Mouse (Mus musculus) macrophage (primary cell): ENCODE data around the gene Cenpo. TPM values are rescaled to one million over a fixed set of nuclear protein-coding genes. Genes with fewer than 3 reads are reported as not detected.
A peak's percentile ranks its signal among the peaks of the same experiment; 100 is the strongest.

Source experiments
- H3K27ac ChIP-seq: fragments of 350-480 bp; formaldehyde crosslinking; 2 replicates; pipeline ENCODE4 v1.9.0; 2021
- H3K36me3 ChIP-seq: fragments of 350-480 bp; formaldehyde crosslinking; 2 replicates; pipeline ENCODE4 v1.9.0; 2021; ENCODE audit errors: inconsistent target
- H3K4me3 ChIP-seq: fragments of 350-480 bp; formaldehyde crosslinking; 2 replicates; pipeline ENCODE4 v1.9.0; 2021; ENCODE audit errors: inconsistent target
- H3K79me2 ChIP-seq: fragments of 350-480 bp; formaldehyde crosslinking; 2 replicates; pipeline ENCODE4 v1.9.0; 2021; ENCODE audit errors: inconsistent target
- WGBS: methylation state at CpG from one replicate; pipeline ENCODE4 v1.1.7; 2026; ENCODE audit warnings: inconsistent platforms; ENCODE audit not compliant: missing documents; 5-methylcytosine and 5-hydroxymethylcytosine counted together
- polyA plus RNA-seq: library from polyadenylated mRNA; stranded (reverse); fragments of 250-400 nt; gene quantifications from 3 replicates; pipeline ENCODE4 v1.2.4, GENCODE M21; 2018; ENCODE audit warnings: inconsistent platforms

Cenpo gene
- polyA plus RNA-seq, 1 experiment from 2014 or later, result 13.6 TPM

DNA sequence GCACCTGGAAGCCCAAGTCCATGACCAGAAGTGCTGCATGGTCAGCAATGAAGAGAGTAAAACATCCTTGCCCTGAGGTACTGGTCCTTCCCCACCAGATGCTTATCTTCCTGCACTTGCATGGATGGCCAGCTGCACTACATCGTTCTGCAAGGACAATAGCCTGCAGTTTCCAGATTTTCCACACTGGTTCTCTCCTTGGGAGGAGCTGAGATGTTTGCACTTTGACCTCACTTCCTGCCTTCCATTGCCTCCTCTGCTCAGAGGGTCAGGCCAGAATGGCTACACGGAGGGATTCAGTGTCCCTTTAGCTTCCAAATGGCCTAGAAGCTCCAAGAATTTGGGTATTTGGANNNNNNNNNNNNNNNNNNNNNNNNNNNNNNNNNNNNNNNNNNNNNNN, 49.4 kb downstream of the Cenpo start:
- Histone ChIP-seq H3K79me2 (no peaks in the 10 kb centered on the region), H3K4me3 (no peak overlapping the region), H3K36me3 (no peaks in the 10 kb centered on the region), H3K27ac (no peak overlapping the region)
- 86% methylated on average over 2 of the region's 2 CpGs for WGBS

GRCm38 (mm10) chr12:4180507-4180906, 53.6 kb downstream of the Cenpo start:
- Histone ChIP-seq H3K4me3 (no peak overlapping the region), H3K79me2 (no peaks in the 10 kb centered on the region), H3K27ac (no peak overlapping the region), H3K36me3 (no peaks in the 10 kb centered on the region)
- 69% methylated on average over 3 of the region's 3 CpGs for WGBS

- Histone ChIP-seq H3K4me3 (no peak overlapping the region), H3K79me2 (no peaks in the 10 kb centered on the region), H3K36me3 (no peaks in the 10 kb centered on the region), H3K27ac (no peak overlapping the region)
- 88% methylated on average over 6 of the region's 6 CpGs for WGBS
Measured at GRCm38 (mm10) chr12:4179671-4180233, 54.3 kb downstream of the Cenpo start.

DNA sequence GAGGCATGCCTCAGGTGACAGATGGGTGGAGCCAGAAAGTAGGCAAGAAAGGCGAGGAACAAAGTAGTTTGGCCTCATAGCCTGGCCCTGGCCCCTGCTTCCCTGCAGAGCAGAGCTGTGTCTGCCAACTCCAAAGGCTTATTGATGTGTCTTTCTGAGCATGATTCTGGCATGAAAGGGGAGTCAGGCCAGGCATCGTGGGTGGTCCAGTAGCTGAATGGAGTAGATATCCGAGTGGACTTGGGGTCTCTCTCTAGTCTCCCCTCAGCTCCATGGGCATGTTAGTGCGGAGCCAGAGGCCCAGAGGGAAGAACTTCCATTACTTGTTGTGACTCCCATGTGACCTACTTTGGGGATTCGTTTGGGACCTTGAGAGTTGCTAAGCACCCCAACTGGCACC, 55.3 kb downstream of the Cenpo start:
- H3K36me3 ChIP-seq, result no peaks in the 10 kb centered on the region
- H3K79me2 ChIP-seq, result no peaks in the 10 kb centered on the region
- no peak overlapping the region for H3K27ac ChIP-seq
- H3K4me3 ChIP-seq, result no peak overlapping the region
- WGBS, result 96% methylated on average over 5 of the region's 5 CpGs

- no peaks in the 10 kb centered on the region for H3K36me3 ChIP-seq
- H3K27ac ChIP-seq, result no peak overlapping the region
- no peak overlapping the region for H3K4me3 ChIP-seq
- WGBS, result 96% methylated on average over 15 of the region's 15 CpGs
- H3K79me2 ChIP-seq, result no peaks in the 10 kb centered on the region
Measured at GRCm38 (mm10) chr12:4173108-4173790, 60.8 kb downstream of the Cenpo start.

GRCm38 (mm10) chr12:4169622-4170021, 64.5 kb downstream of the Cenpo start:
- 90% methylated on average over 5 of the region's 5 CpGs for WGBS
- Histone ChIP-seq H3K27ac (no peak overlapping the region), H3K4me3 (no peak overlapping the region), H3K79me2 (no peaks in the 10 kb centered on the region), H3K36me3 (no peaks in the 10 kb centered on the region)

- Histone ChIP-seq H3K27ac (no peak overlapping the region), H3K36me3 (no peaks in the 10 kb centered on the region), H3K4me3 (no peak overlapping the region), H3K79me2 (no peaks in the 10 kb centered on the region)
- 90% methylated on average over 1 of the region's 1 CpGs for WGBS
Measured at GRCm38 (mm10) chr12:4169058-4169457, 65.0 kb downstream of the Cenpo start.

DNA sequence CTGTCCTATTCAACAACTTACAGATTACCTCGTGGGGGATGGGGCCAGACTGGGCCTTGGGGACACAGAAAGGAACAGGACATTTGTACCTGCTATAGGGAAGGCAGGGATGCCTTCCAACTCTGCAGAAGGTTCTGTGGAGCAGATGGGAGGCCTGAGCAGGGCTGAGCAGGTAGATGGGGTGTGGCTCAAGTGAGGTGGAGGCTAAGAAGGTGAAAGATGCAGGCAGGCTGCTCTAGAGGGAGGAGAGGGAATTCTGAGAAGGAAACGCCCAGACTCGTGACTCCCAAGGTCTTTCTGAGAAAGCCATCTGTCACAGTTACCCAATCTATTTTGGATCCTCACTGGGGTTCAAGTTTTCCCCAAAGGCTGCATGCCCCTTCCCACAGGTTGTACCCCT, 67.1 kb downstream of the Cenpo start:
- WGBS, result 63% methylated on average over 2 of the region's 3 CpGs
- Histone ChIP-seq H3K4me3 (no peak overlapping the region), H3K79me2 (no peaks in the 10 kb centered on the region), H3K27ac (no peak overlapping the region), H3K36me3 (no peaks in the 10 kb centered on the region)

DNA sequence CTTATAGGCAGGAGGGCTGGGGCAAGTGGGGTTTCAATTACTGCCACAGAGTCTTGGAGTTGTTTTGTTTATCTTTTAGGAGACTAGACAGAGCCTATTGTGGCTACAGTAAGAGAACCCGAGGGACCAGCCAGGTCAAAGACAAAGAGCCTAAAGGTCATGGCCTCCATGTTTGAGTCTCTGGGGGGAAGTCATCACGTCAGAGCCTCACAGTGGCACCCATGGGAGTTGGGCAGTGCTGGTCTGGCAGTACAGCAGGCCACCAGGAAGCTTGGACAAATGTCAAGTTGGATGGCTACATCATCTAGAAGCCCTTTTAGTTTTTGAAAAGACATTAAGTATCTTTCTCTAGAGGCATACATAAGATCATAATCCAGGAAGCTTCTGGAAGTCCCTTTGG, 71.2 kb downstream of the Cenpo start:
- Histone ChIP-seq H3K4me3 (no peak overlapping the region), H3K36me3 (no peaks in the 10 kb centered on the region), H3K27ac (no peak overlapping the region), H3K79me2 (no peaks in the 10 kb centered on the region)
- WGBS, result 85% methylated on average over 2 of the region's 2 CpGs

DNA sequence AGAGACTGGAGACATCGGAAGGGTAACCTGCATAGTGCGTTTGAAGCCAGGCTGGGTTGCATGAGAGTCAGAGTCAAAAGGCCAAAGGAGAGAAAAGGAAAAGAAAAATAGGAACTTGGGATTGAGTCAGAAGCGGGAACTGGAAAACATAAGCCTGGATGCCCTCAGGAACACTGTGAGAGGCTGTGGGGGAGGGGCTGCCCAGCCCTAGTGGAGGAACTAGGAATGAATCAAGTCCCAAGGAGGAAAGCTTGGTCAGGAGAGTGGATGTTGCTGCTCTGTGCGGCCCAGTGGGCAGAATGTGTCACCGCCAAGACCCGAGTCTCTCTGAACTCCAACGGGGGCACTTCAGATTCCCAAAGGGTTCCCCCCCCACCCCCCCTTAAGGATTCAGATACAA, 73.8 kb downstream of the Cenpo start:
- 92% methylated on average over 6 of the region's 7 CpGs for WGBS
- Histone ChIP-seq H3K79me2 (no peaks in the 10 kb centered on the region), H3K27ac (peak overlapping the region; percentile 71), H3K36me3 (no peaks in the 10 kb centered on the region), H3K4me3 (no peak overlapping the region)

DNA sequence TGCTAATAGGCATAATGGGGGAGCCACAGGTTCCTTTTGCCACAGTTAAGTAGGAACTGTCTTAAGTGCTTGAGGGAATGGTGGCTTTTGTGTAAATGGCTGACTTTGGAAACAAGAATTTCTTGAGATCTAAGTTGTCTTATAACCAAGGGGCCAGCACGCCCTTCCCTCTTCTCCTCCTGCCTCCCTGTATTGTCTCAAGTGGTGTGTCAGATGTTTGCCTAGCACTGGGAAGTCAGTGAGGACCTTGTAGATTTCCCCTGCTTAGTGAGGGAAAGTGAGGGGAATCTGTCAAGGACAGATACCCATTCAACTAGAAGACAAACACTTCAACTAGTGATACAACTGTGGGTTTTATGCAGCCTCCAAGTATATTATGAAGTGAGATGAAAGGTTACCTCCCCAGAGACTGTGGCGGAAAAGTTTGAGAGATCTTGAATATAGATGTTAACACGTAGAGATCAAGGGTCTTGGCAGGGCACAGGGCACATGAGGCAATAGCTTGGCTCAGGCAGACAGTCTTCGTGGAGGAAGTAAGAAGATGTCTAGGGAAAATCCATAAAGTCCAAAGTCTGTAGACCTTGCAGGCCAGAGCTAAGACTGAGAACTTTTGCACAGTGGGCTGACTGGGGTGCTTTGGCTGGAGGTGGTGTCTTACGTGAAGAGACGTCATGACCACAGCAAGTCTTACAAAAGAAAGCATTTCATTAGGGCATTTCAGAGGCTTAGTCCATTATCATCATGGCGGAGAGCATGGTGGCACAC, 75.0 kb downstream of the Cenpo start:
- Histone ChIP-seq H3K36me3 (no peaks in the 10 kb centered on the region), H3K79me2 (no peaks in the 10 kb centered on the region), H3K27ac (no peak overlapping the region), H3K4me3 (no peak overlapping the region)
- 98% methylated on average over 7 of the region's 7 CpGs for WGBS

- H3K79me2 ChIP-seq, result no peaks in the 10 kb centered on the region
- WGBS, result 6% methylated on average over 2 of the region's 3 CpGs
- no peak overlapping the region for H3K4me3 ChIP-seq
- H3K27ac ChIP-seq, result peak overlapping the region; percentile 38
- H3K36me3 ChIP-seq, result no peaks in the 10 kb centered on the region
Measured at GRCm38 (mm10) chr12:4158179-4158578, 75.9 kb downstream of the Cenpo start.

GRCm38 (mm10) chr12:4157466-4157865, 76.6 kb downstream of the Cenpo start:
- no peak overlapping the region for H3K4me3 ChIP-seq
- H3K27ac ChIP-seq, result peak overlapping the region; percentile 38
- H3K79me2 ChIP-seq, result no peaks in the 10 kb centered on the region
- 90% methylated on average over 2 of the region's 2 CpGs for WGBS
- H3K36me3 ChIP-seq, result no peaks in the 10 kb centered on the region

- Histone ChIP-seq H3K36me3 (no peaks in the 10 kb centered on the region), H3K27ac (no peak overlapping the region), H3K4me3 (no peak overlapping the region), H3K79me2 (no peaks in the 10 kb centered on the region)
- WGBS, result 97% methylated on average over 2 of the region's 3 CpGs
Measured at GRCm38 (mm10) chr12:4151969-4152368, 82.1 kb downstream of the Cenpo start.

GRCm38 (mm10) chr12:4150936-4151335, 83.2 kb downstream of the Cenpo start:
- no peak overlapping the region for H3K4me3 ChIP-seq
- 76% methylated on average over 2 of the region's 2 CpGs for WGBS
- no peaks in the 10 kb centered on the region for H3K36me3 ChIP-seq
- peak overlapping the region; percentile 70 for H3K27ac ChIP-seq
- H3K79me2 ChIP-seq, result no peaks in the 10 kb centered on the region
